Mouse (Mus musculus) MEL (cell line): ENCODE data around the gene Gm29133. TPM values are rescaled to one million over a fixed set of nuclear protein-coding genes. Genes with fewer than 3 reads are reported as not detected.

Experiments
- DNase-seq: peaks from one replicate; pipeline ENCODE4 v3.0.0; 2011; ENCODE audit warnings: low read depth, low spot score
- H3K27ac ChIP-seq: 2 replicates; pipeline ENCODE4 v1.5.1; 2012; ENCODE audit warnings: low read depth, mild to moderate bottlenecking, control low read depth, low read length, moderate library complexity; ENCODE audit not compliant: control insufficient read depth
- H3K27me3 ChIP-seq, 2 experiments: fragments of 150-350 bp in 1 of 2; sonication (generic) in 1 of 2; 2 replicates each; pipeline ENCODE4 v1.6.1; 2012; ENCODE audit warnings: low read length in 2 of 2, mild to moderate bottlenecking in 2 of 2, improper control_type of control experiment in 1 of 2, moderate library complexity in 1 of 2; ENCODE audit not compliant: insufficient read depth in 2 of 2, control insufficient read depth in 1 of 2
- H3K36me3 ChIP-seq, 2 experiments: 2 replicates each; pipeline ENCODE4 v1.6.1; 2012 to 2014; ENCODE audit warnings: low read length in 2 of 2, improper control_type of control experiment in 1 of 2, inconsistent platforms in 1 of 2, mild to moderate bottlenecking in 1 of 2; ENCODE audit not compliant: insufficient read depth in 2 of 2, control insufficient read depth in 1 of 2
- H3K4me1 ChIP-seq, 2 experiments: fragments of 150-350 bp in 1 of 2; sonication (generic) in 1 of 2; 2 replicates each; pipeline ENCODE4 v1.6.1; 2012; ENCODE audit warnings: low read length in 2 of 2, improper control_type of control experiment in 1 of 2, mild to moderate bottlenecking in 1 of 2; ENCODE audit not compliant: insufficient read depth in 2 of 2, control insufficient read depth in 1 of 2
- H3K4me3 ChIP-seq, 2 experiments: fragments of 150-350 bp in 1 of 2; sonication (generic) in 1 of 2; 2 replicates each; pipeline ENCODE4 v1.5.1; 2012; ENCODE audit warnings: low read depth in 2 of 2, low read length in 2 of 2, mild to moderate bottlenecking in 2 of 2, moderate library complexity in 2 of 2, control low read depth in 1 of 2, improper control_type of control experiment in 1 of 2; ENCODE audit not compliant: control insufficient read depth in 1 of 2, insufficient read depth in 1 of 2
- H3K79me2 ChIP-seq: 2 replicates; pipeline ENCODE4 v1.6.1; 2012; ENCODE audit warnings: mild to moderate bottlenecking, low read length, moderate library complexity; ENCODE audit not compliant: control insufficient read depth, poor library complexity, insufficient read depth
- H3K9ac ChIP-seq: 2 replicates; pipeline ENCODE4 v1.6.1; 2012; ENCODE audit warnings: low read depth, mild to moderate bottlenecking, control low read depth, low read length, moderate library complexity; ENCODE audit not compliant: control insufficient read depth, poor library complexity, severe bottlenecking
- H3K9me3 ChIP-seq: fragments of 150-350 bp; sonication (generic); replicated peaks from 2 replicates; pipeline ENCODE4 v1.6.1; 2012; ENCODE audit warnings: mild to moderate bottlenecking, low read length, improper control_type of control experiment, moderate library complexity; ENCODE audit not compliant: insufficient read depth
- CHD2 ChIP-seq: IDR thresholded peaks from 2 replicates; pipeline ENCODE4 v1.6.1; 2011; ENCODE audit warnings: low read length, improper control_type of control experiment
- CTCF ChIP-seq, 3 experiments: IDR thresholded peaks in 2 of 3; conservative IDR thresholded peaks in 1 of 3; 2 replicates each; pipeline ENCODE4 v1.5.1; 2011 to 2012; ENCODE audit warnings: low read length in 3 of 3, low read depth in 2 of 3, mild to moderate bottlenecking in 2 of 3, improper control_type of control experiment in 1 of 3, inconsistent platforms in 1 of 3, mixed read lengths in 1 of 3, moderate library complexity in 1 of 3; ENCODE audit not compliant: control insufficient read depth in 1 of 3, insufficient read depth in 1 of 3, poor library complexity in 1 of 3, severe bottlenecking in 1 of 3
- E2F4 ChIP-seq: IDR thresholded peaks from 2 replicates; pipeline ENCODE4 v1.6.1; 2011; ENCODE audit warnings: low read depth, low read length, improper control_type of control experiment, borderline replicate concordance
- KAT2A ChIP-seq: conservative IDR thresholded peaks from 2 replicates; pipeline ENCODE4 v1.6.1; 2012; ENCODE audit warnings: low read depth, low read length, improper control_type of control experiment, inconsistent platforms
- MAX ChIP-seq: IDR thresholded peaks from 2 replicates; pipeline ENCODE4 v1.6.1; 2011; ENCODE audit warnings: low read length, improper control_type of control experiment
- MEF2A ChIP-seq: IDR thresholded peaks from 2 replicates; pipeline ENCODE4 v1.6.1; 2014; ENCODE audit warnings: low read depth, mild to moderate bottlenecking, inconsistent platforms, low read length, improper control_type of control experiment; ENCODE audit not compliant: poor library complexity, insufficient replicate concordance, severe bottlenecking; ENCODE audit errors: extremely low read depth
- MYB ChIP-seq: IDR thresholded peaks from 2 replicates; pipeline ENCODE4 v1.6.1; 2011; ENCODE audit warnings: mild to moderate bottlenecking, low read depth, low read length, improper control_type of control experiment
- NELFE ChIP-seq: IDR thresholded peaks from 2 replicates; pipeline ENCODE4 v1.6.1; 2011; ENCODE audit warnings: low read depth, low read length, improper control_type of control experiment
- POLR2AphosphoS2 ChIP-seq: IDR thresholded peaks from 2 replicates; pipeline ENCODE4 v1.6.1; 2011; ENCODE audit warnings: low read length, improper control_type of control experiment
- POLR2AphosphoS5 ChIP-seq: IDR thresholded peaks from 2 replicates; pipeline ENCODE4 v1.6.1; 2012; ENCODE audit warnings: low read depth, borderline replicate concordance, mild to moderate bottlenecking, inconsistent platforms, low read length, moderate library complexity, mixed read lengths
- TBP ChIP-seq: IDR thresholded peaks from 2 replicates; pipeline ENCODE4 v1.8.0; 2011; ENCODE audit warnings: low read depth, low read length, improper control_type of control experiment
- UBTF ChIP-seq: IDR thresholded peaks from 2 replicates; pipeline ENCODE4 v1.6.1; 2012; ENCODE audit warnings: low read depth, mild to moderate bottlenecking, inconsistent platforms, low read length, improper control_type of control experiment, moderate library complexity, borderline replicate concordance; ENCODE audit not compliant: insufficient read depth
- polyA plus RNA-seq, 2 experiments: library from polyadenylated mRNA; stranded (reverse) in 1 of 2; unstranded in 1 of 2; fragments of >175 nt in 1 of 2; fragments of >200 nt in 1 of 2; gene quantifications; 2 replicates each; pipeline versions ENCODE4 v1.2.1 to v1.2.4; 2012; ENCODE audit warnings: low replicate concordance in 2 of 2, low read depth in 1 of 2; ENCODE audit not compliant: insufficient read length in 2 of 2, insufficient read depth in 1 of 2, missing spikeins in 1 of 2
- total RNA-seq: library from RNA; depleted of rRNA; stranded (reverse); fragments of 300-350 nt; gene quantifications from 2 replicates; pipeline ENCODE4 v1.2.3, GENCODE M21; 2012

Gene Gm29133
- total and polyA plus RNA-seq, 3 experiments, result not detected

DNA sequence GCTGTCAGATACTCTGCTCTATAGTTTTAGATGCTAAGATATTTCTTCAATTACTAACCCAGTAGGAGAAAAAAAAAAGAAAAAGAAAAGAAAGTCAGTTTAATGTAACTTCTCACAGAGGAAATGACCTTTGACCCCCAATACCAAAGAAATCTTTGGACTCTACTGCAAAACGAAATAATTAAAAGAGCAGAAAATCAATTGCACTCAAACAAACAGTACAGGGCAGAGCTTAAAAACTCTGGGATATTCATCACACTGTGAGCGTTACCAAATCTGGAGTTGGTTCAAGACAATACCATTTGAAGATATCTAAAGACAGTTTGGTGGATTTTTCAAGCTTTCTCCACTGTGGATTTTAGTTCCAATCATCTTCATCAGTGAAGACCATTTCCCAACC lies 15.4 kb downstream of the Gm29133 start:
- no peak for TF ChIP-seq E2F4
- TF ChIP-seq POLR2AphosphoS2, result no peak
- no peak for TF ChIP-seq POLR2AphosphoS5
- no peak for TF ChIP-seq TBP
- no peak for TF ChIP-seq MYB
- no peak for TF ChIP-seq NELFE
- TF ChIP-seq UBTF, result no peak
- Histone ChIP-seq H3K27ac (no peak overlapping the region), H3K79me2 (no peaks in the 10 kb centered on the region), H3K27me3 (no peaks in the 10 kb centered on the region), H3K4me1 (no peaks in the 10 kb centered on the region), H3K9ac (no peak overlapping the region), H3K4me3 (no peak overlapping the region), H3K36me3 (no peaks in the 10 kb centered on the region), H3K9me3 (no peaks in the 10 kb centered on the region)
- DNase-seq, result no peak

DNA sequence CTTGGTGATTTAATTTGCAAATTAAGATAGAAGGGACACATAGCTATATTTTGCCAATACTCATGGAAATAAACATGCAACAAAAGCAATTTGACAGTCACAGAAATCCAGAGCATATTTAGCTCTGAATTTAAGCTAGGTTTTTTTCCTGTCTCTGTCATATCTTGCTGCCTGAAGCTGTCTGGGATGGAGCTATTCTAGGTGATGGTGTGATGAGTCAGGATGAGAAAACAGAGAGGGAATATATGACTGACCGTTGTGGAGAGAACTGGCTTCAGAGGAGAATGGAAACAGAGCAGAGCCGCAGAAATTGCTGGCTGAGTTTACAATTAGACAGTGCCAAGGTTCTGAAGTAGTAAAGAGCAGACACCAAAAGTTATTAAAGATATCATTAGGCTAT lies 26.3 kb downstream of the Gm29133 start:
- Histone ChIP-seq H3K27me3 (no peaks in the 10 kb centered on the region), H3K4me3 (no peak overlapping the region), H3K9me3 (no peaks in the 10 kb centered on the region), H3K4me1 (no peaks in the 10 kb centered on the region), H3K36me3 (no peaks in the 10 kb centered on the region), H3K9ac (no peak overlapping the region), H3K27ac (no peak overlapping the region), H3K79me2 (no peaks in the 10 kb centered on the region)
- DNase-seq, result no peak
- TF ChIP-seq CTCF (IDR thresholded peaks at IDR 0.05 in 2 of 3, conservative IDR thresholded peaks at IDR 0.05 in 1 of 3; ENCODE audit: control insufficient read depth in 1 of 3, insufficient read depth in 1 of 3, low read depth in 2 of 3, low read length in 3 of 3, poor library complexity in 1 of 3, severe bottlenecking in 1 of 3), result no peak
- no peak for TF ChIP-seq MEF2A

GRCm38 (mm10) chr3:75808001-75808400 lies 60.0 kb downstream of the Gm29133 start:
- Histone ChIP-seq H3K79me2 (no peaks in the 10 kb centered on the region), H3K9me3 (no peaks in the 10 kb centered on the region), H3K27ac (no peak overlapping the region), H3K36me3 (no peaks in the 10 kb centered on the region), H3K4me3 (no peak overlapping the region), H3K27me3 (no peaks in the 10 kb centered on the region; a peak in 1 of 4 replicates), H3K9ac (no peak overlapping the region), H3K4me1 (no peaks in the 10 kb centered on the region)
- no peak for DNase-seq
- TF ChIP-seq CHD2 (no peak), KAT2A (no peak), MAX (no peak), UBTF (no peak)
